Mouse (Mus musculus) heart, postnatal 0 days (tissue): ENCODE measurements around the gene Rnf169. TPM values are rescaled to one million over a fixed set of nuclear protein-coding genes. Genes with fewer than 3 reads are reported as not detected.
"Not testable (repeated sequence)": the region's sequence is repeated elsewhere in the genome, so short reads cannot be mapped to it uniquely, and the experiment has no call there.

Experiments used
- ATAC-seq: fragments of 200-750 bp; cut with Nextera tagmentation; 2 replicates; pipeline ENCODE4 v1.8.0; 2017; ENCODE audit warnings: low read depth, moderate number of reproducible peaks, moderate library complexity; ENCODE audit not compliant: insufficient read depth
- DNase-seq: peaks from one replicate; pipeline ENCODE4 v3.0.0-alpha.2; 2016; ENCODE audit warnings: low spot score
- H3K27ac ChIP-seq: fragments of 300-500 bp; sonication (generic); 2 replicates; pipeline ENCODE4 v1.5.1; 2014; ENCODE audit warnings: low read depth, mild to moderate bottlenecking
- H3K27me3 ChIP-seq: fragments of 300-500 bp; sonication (generic); 2 replicates; pipeline ENCODE4 v1.6.1; 2014; ENCODE audit warnings: low read length, mixed read lengths; ENCODE audit not compliant: control insufficient read depth, insufficient read depth
- H3K36me3 ChIP-seq: fragments of 300-500 bp; sonication (generic); replicated peaks from 2 replicates; pipeline ENCODE4 v1.6.1; 2014; ENCODE audit warnings: low read length, mixed read lengths; ENCODE audit not compliant: control insufficient read depth, insufficient read depth
- H3K4me1 ChIP-seq: fragments of 300-500 bp; sonication (generic); 2 replicates; pipeline ENCODE4 v1.6.1; 2014; ENCODE audit warnings: antibody characterized with exemption; ENCODE audit not compliant: control insufficient read depth, insufficient read depth
- H3K4me2 ChIP-seq: fragments of 300-500 bp; sonication (generic); 2 replicates; pipeline ENCODE4 v1.6.1; 2014; ENCODE audit warnings: low read depth, mild to moderate bottlenecking, low read length, moderate library complexity
- H3K4me3 ChIP-seq: fragments of 300-500 bp; sonication (generic); 2 replicates; pipeline ENCODE4 v1.5.1; 2014; ENCODE audit warnings: low read depth, low read length
- H3K9ac ChIP-seq: fragments of 300-500 bp; sonication (generic); replicated peaks from 2 replicates; pipeline ENCODE4 v1.6.1; 2014; ENCODE audit warnings: low read depth, low read length, mixed read lengths
- H3K9me3 ChIP-seq: fragments of 300-500 bp; sonication (generic); replicated peaks from 2 replicates; pipeline ENCODE4 v1.6.1; 2016; ENCODE audit warnings: low read length; ENCODE audit not compliant: control insufficient read depth
- CTCF ChIP-seq: IDR thresholded peaks from 2 replicates; pipeline ENCODE4 v1.5.1; 2016; ENCODE audit warnings: antibody characterized with exemption, control low read depth, low read depth
- EP300 ChIP-seq: IDR thresholded peaks from 2 replicates; pipeline ENCODE4 v1.6.1; 2016; ENCODE audit warnings: antibody characterized with exemption, low read depth
- whole genome bisulfite sequencing: fragments of 180-500 bp; shearing (Covaris S2); extraction: QIAGEN DNeasy Blood & Tissue Kit; methylation state at CpG from one replicate; pipeline ENCODE4 v1.1.7; 2014; 5-methylcytosine and 5-hydroxymethylcytosine counted together
- polyA plus RNA-seq: library from polyadenylated mRNA; unstranded; fragments of >200 nt; fragmentation: Nextera tagmentation; extraction: Ambion mirVana; gene quantifications from 2 replicates; pipeline ENCODE4 v1.2.1, GENCODE M21; 2015
- total RNA-seq: library from RNA; depleted of rRNA; stranded (reverse); fragments of >200 nt; gene quantifications from 2 replicates; pipeline ENCODE4 v1.2.3, GENCODE M21; 2014; ENCODE audit warnings: low replicate concordance

The Rnf169 gene
- total and polyA plus RNA-seq, 2 experiments from 2014 or later: 2.3 to 11.5 TPM

GRCm38 (mm10) chr7:99962536-99963236 lies 17.6 kb downstream of the Rnf169 start:
- H3K9me3 ChIP-seq: no peaks in the 10 kb centered on the region
- peak overlapping the region; percentile 78 for H3K27ac ChIP-seq
- TF ChIP-seq CTCF (no peak), EP300 (peak; percentile 63)
- ATAC-seq (no peak), DNase-seq (no peak)
- 55% methylated on average over 8 of the region's 8 CpGs for WGBS
- no peaks in the 10 kb centered on the region for H3K27me3 ChIP-seq
- H3K9ac ChIP-seq: no peak overlapping the region
- H3K4me2 ChIP-seq: no peak overlapping the region
- H3K4me1 ChIP-seq: peaks cover 33% of the 10 kb centered on the region
- no peaks in the 10 kb centered on the region for H3K36me3 ChIP-seq
- H3K4me3 ChIP-seq: no peak overlapping the region

GRCm38 (mm10) chr7:99961518-99961917 lies 18.7 kb downstream of the Rnf169 start:
- peaks cover 33% of the 10 kb centered on the region for H3K4me1 ChIP-seq
- no peak overlapping the region for H3K9ac ChIP-seq
- H3K27ac ChIP-seq: peak overlapping the region; percentile 3; the same call in 1 of the 2 replicates
- H3K27me3 ChIP-seq: no peaks in the 10 kb centered on the region
- TF ChIP-seq EP300 (no peak), CTCF (no peak)
- ATAC-seq (no peak), DNase-seq (no peak)
- WGBS: 78% methylated on average over 2 of the region's 2 CpGs
- no peak overlapping the region for H3K4me2 ChIP-seq
- no peak overlapping the region for H3K4me3 ChIP-seq
- no peaks in the 10 kb centered on the region for H3K9me3 ChIP-seq
- H3K36me3 ChIP-seq: no peaks in the 10 kb centered on the region

GRCm38 (mm10) chr7:99960571-99960970 lies 19.7 kb downstream of the Rnf169 start:
- H3K36me3 ChIP-seq, DNase-seq, ATAC-seq, H3K27me3 ChIP-seq, H3K27ac ChIP-seq, H3K4me2 ChIP-seq, H3K9me3 ChIP-seq, H3K4me3 ChIP-seq, H3K9ac ChIP-seq: not testable (repeated sequence)
- WGBS: 69% methylated on average over 2 of the region's 2 CpGs
- peaks cover 33% of the 10 kb centered on the region for H3K4me1 ChIP-seq

- Histone ChIP-seq H3K36me3 (0 out of 2 replicates have a peak, but pooled peaks cover 4% of the 10 kb centered on the region), H3K9me3 (no peaks in the 10 kb centered on the region), H3K4me1 (peaks cover 16% of the 10 kb centered on the region), H3K9ac (no peak overlapping the region), H3K4me3 (no peak overlapping the region), H3K4me2 (no peak overlapping the region), H3K27ac (no peak overlapping the region), H3K27me3 (no peaks in the 10 kb centered on the region)
- no peak for DNase-seq
- WGBS: 81% methylated on average over 12 of the region's 12 CpGs
- TF ChIP-seq CTCF (no peak), EP300 (no peak)
- ATAC-seq: no peak
Observed at GRCm38 (mm10) chr7:99957226-99957965, 22.9 kb downstream of the Rnf169 start.

GRCm38 (mm10) chr7:99956095-99956494 lies 24.2 kb downstream of the Rnf169 start:
- Histone ChIP-seq H3K9me3 (no peaks in the 10 kb centered on the region), H3K4me1 (peaks cover 5% of the 10 kb centered on the region), H3K27me3 (no peaks in the 10 kb centered on the region), H3K9ac (no peak overlapping the region), H3K4me3 (no peak overlapping the region), H3K27ac (no peak overlapping the region), H3K4me2 (no peak overlapping the region), H3K36me3 (0 out of 2 replicates have a peak, but pooled peaks cover 4% of the 10 kb centered on the region)
- 96% methylated on average over 7 of the region's 7 CpGs for WGBS
- ATAC-seq (no peak), DNase-seq (no peak)
- TF ChIP-seq CTCF (no peak), EP300 (no peak)
